8 mouse cellular contexts compared by ENCODE assay signal in genomic region chr3:33918785-33919184, GRCm38 (mm10).
DNase-seq lines count a peak whose midpoint lies in the region; ATAC-seq and TF ChIP-seq lines count a peak whose summit lies in the region.

No protein-coding gene starts in this region.

- peak; percentile 19 for DNase-seq in G1E (ENCODE audit: low spot score)
- DNase-seq in brain, embryonic 14.5 days (ENCODE audit: low read depth), result peak; percentile 83
- peak; percentile 81 for DNase-seq in hindbrain, embryonic 10.5 days (ENCODE audit: low spot score)
- DNase-seq in layer of hippocampus, postnatal 14 days (ENCODE audit: low spot score in 2 of 2), result peak; percentile 73
- DNase-seq in right cerebral cortex, postnatal 36 days (ENCODE audit: low spot score in 2 of 2), result peak; percentile 55 to 70

- peak; percentile 59 for TF ChIP-seq CTCF in G1E (IDR thresholded peaks at IDR 0.05; ENCODE audit: low read depth, low read length)
- peak; percentile 94 for TF ChIP-seq CTCF in brain, embryonic 14.5 days (IDR thresholded peaks at IDR 0.05; ENCODE audit: borderline replicate concordance, extremely low read depth, insufficient read depth, insufficient read length)

- H3K4me3 ChIP-seq in G1E (ENCODE audit: low read depth, low read length), result no peak overlapping the region
- no peak overlapping the region for H3K4me3 ChIP-seq in forebrain, embryonic 13.5 days
- no peak overlapping the region for H3K4me3 ChIP-seq in hindbrain, embryonic 10.5 days

- no peak overlapping the region for H3K4me2 ChIP-seq in forebrain, embryonic 13.5 days

- peaks cover 3% of the 10 kb centered on the region; the same call in 1 of the 2 replicates for H3K9me3 ChIP-seq in G1E (replicated peaks)
- 0 out of 2 replicates have a peak, but pooled peaks cover 6% of the 10 kb centered on the region for H3K9me3 ChIP-seq in forebrain, embryonic 13.5 days (replicated peaks)
- no peaks in the 10 kb centered on the region for H3K9me3 ChIP-seq in hindbrain, embryonic 10.5 days

- H3K36me3 ChIP-seq in G1E (replicated peaks), result peaks cover 27% of the 10 kb centered on the region
- no peaks in the 10 kb centered on the region for H3K36me3 ChIP-seq in forebrain, embryonic 13.5 days (ENCODE audit: poor library complexity, severe bottlenecking)
- H3K36me3 ChIP-seq in hindbrain, embryonic 10.5 days, result no peaks in the 10 kb centered on the region

- 0 out of 2 replicates have a peak, but pooled peaks have one; percentile 22 for ATAC-seq in G1E (ENCODE audit: extremely low read depth, insufficient number of reproducible peaks, low FRiP score, poor library complexity, severe bottlenecking)
- ATAC-seq in forebrain, embryonic 13.5 days, result peak; percentile 71; the same call in 1 of the 2 replicates
- ATAC-seq in megakaryocyte-erythroid progenitor cell, adult 5-6 weeks (replicated peaks; ENCODE audit: low FRiP score, low TSS enrichment, poor library complexity, severe bottlenecking), result peak; percentile 63; the same call in 1 of the 2 replicates
- ATAC-seq in monocyte, adult 5-6 weeks (replicated peaks; ENCODE audit: insufficient number of reproducible peaks, low FRiP score, low TSS enrichment, poor library complexity, severe bottlenecking), result no peak

- WGBS in forebrain, embryonic 13.5 days, result 6% methylated on average over 10 of the region's 10 CpGs
- 8% methylated on average over 10 of the region's 10 CpGs for WGBS in hindbrain, embryonic 10.5 days

- H3K4me1 ChIP-seq in G1E (ENCODE audit: insufficient read depth, low read depth, low read length), result peaks cover 49% of the 10 kb centered on the region
- H3K4me1 ChIP-seq in forebrain, embryonic 13.5 days, result no peaks in the 10 kb centered on the region
- no peaks in the 10 kb centered on the region for H3K4me1 ChIP-seq in hindbrain, embryonic 10.5 days (replicated peaks)

- no peaks in the 10 kb centered on the region for H3K27me3 ChIP-seq in G1E (ENCODE audit: insufficient read depth, low read length)
- H3K27me3 ChIP-seq in forebrain, embryonic 13.5 days, result peaks cover 11% of the 10 kb centered on the region
- no peaks in the 10 kb centered on the region; the same call in 1 of the 2 replicates for H3K27me3 ChIP-seq in hindbrain, embryonic 10.5 days (ENCODE audit: insufficient read depth, poor library complexity, severe bottlenecking)

- no peak for TF ChIP-seq POLR2A in brain, embryonic 14.5 days (IDR thresholded peaks at IDR 0.05; ENCODE audit: borderline replicate concordance, extremely low read depth, insufficient read depth, insufficient read length, poor library complexity, severe bottlenecking)

- no peak overlapping the region for H3K9ac ChIP-seq in forebrain, embryonic 13.5 days

- no peak overlapping the region for H3K27ac ChIP-seq in forebrain, embryonic 13.5 days
- H3K27ac ChIP-seq in hindbrain, embryonic 10.5 days, result no peak overlapping the region

Comparison
In these comparisons a context has a peak if more than half of its experiments do, and no peak if none do; other contexts are left out.
1. DNase-seq: peak in every context shown above with its lines; median percentile 83 in brain, embryonic 14.5 days; 81 in hindbrain, embryonic 10.5 days; 73 in layer of hippocampus, postnatal 14 days; 62 in right cerebral cortex, postnatal 36 days; 19 in G1E.